Mouse (Mus musculus): ENCODE measurements around the gene Adamts3.

The Adamts3 gene

GRCm38 (mm10) chr5:89814552-89814951, 68.6 kb downstream of the Adamts3 start:
- no peak for DNase-seq

- no peak for DNase-seq
Observed at GRCm38 (mm10) chr5:89800181-89800816, 82.8 kb downstream of the Adamts3 start.

- no peak for DNase-seq
Observed at GRCm38 (mm10) chr5:89793706-89794105, 89.4 kb downstream of the Adamts3 start.

DNA sequence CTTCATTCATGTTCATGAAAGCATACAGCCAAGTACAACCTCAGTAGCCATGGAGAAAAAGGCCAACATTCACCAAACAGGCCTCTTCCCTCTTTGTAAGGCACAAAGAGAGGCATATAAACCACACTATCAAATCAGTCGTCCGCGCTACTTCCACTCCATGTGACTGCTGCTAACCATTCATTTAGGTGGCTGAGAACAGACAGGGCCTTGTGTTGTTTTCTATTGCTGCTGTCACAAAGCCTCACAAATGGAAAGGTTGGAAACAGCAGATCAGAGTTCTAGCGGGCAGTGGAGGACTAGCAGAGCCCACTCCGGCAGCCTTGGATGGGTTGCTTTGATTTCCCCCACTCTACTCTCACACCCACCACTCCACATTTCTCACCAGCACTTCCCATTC, 98.5 kb downstream of the Adamts3 start:
- DNase-seq: no peak

DNA sequence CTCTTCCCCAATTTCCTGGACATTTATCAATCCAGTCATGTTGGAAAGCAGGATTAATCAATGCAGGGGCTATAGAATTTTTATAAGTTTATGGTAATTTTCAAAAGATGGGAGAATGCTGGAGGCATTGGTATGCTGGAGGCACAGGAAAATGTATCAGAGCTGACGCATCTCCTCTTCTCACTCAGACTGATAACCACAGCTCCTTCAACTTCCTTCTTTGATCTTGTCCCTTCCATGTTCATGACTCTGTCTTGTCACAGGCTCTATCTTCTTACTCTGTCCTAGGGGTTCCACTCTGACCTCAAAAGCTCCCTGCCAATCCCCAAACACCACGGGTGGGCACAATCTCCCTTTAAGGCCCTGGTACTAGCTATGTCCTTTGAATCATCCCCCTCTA, 103.3 kb downstream of the Adamts3 start:
- DNase-seq: no peak

GRCm38 (mm10) chr5:89778610-89779009, 104.5 kb downstream of the Adamts3 start:
- no peak for DNase-seq

DNA sequence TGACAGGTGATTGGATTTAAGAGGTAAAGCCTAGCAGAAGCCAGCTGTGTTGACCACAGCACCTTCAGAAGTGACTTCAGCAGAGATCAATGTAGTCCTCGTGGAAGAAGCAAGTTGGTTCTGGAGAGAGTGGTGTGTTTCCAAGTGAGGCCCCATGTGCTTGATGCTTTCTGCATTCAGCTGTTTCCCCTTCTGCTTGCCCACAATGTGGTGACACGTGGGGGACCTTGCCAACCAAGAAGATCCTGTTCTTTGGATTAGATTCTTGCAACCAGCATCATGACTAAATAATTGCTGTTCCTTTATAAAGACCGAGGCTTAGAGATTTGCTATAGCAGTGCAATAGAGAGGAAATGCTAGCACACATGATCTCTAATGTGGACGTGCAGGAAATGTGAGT, 105.7 kb downstream of the Adamts3 start:
- DNase-seq: no peak

- DNase-seq: no peak
Observed at GRCm38 (mm10) chr5:89770655-89771355, 112.3 kb downstream of the Adamts3 start.

- DNase-seq: no peak
Observed at GRCm38 (mm10) chr5:89763189-89764187, 119.6 kb downstream of the Adamts3 start.

GRCm38 (mm10) chr5:89760368-89760767, 122.8 kb downstream of the Adamts3 start:
- DNase-seq: no peak

DNA sequence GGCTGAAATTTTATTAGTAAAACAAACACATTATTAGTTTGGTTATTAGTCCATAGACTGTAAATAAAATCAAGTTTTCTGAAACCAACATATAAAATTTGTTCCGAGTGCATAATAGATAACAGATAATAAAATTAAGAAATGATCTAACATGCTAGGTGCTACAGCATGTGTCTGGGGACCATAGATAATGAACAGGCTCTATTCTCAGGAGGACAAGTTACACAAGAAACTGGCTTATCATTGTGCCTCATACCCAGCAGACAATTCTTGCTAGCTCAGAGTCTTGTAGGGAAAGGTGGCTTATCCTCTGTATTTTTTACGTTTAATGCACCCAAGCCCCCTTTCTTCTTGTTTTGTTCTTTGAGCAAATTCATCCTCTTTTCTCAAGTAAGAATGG, 131.3 kb downstream of the Adamts3 start:
- DNase-seq: no peak

DNA sequence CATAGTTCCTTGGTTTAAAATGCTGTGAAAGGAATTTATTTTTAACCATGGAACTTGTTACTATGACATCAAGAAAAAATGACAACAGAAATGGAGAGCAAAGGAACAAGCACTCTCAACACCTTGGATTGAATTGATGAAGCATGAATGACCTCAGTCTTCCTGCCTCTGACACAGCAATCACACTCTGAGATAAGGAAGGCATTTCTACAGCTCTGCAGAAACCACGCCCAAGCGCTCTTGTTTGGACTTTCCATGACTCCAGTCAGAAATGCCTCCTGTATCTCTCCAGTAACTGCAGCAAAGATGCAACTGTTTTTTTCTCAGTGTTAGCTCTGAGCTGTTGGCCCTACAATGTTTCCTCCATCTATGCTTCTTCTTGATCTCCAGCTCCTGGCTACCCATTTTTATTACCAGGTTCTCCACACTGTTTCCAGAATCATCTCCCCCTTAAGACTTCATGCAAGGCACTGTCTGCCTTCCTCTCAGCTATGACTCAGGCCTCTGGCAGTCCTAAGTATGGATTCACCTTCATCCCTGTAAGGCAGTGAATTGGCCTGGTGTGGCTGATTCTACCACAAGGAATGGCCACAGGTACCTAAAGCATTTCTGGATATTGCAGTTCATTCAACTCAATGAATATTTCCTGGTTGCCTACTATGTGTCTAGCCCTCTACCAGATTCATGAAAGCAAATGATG, 134.8 kb downstream of the Adamts3 start:
- DNase-seq: peak; percentile 48

DNA sequence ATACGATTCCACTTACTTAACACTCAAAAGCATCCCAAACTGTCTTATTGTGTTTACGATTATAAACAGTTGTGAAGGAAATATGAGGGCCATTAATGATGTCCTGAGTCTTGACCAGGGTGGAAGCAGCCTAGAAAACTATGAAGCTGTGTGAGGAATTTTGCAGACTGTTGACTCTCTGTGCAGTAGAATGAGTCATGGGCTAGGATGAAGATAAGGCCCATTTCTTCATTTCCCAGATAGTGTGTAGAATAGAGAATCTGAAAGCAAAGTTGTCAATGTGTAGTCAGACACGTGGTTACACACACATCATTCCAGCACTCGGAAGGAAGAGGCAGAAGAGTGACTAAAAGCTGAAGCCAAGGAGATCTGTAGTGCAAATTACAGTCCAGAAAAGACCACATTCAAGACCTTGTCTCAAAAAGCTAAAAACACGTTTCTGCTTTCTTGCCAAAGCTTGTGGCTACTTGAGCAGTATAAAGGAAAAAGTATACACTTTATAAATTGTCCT, 135.9 kb downstream of the Adamts3 start:
- no peak for DNase-seq

DNA sequence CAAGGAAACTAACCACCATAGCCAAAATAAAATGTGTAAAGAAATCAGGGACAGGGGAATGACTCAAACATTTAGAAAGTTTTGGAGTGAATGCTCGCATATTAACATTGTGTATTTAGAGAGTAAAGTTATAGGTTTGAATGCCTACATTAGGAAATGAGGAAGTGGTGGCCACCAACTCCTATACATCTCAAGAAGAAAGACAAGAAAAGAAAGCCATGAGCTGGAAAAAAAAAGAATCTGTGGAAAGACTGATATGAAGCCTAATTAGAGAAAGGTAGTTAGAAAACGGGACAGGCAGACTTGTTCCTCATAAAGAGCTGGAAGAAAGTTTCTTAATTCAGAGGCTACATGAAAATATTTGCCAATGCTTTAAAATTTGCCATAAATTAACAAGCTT, 138.0 kb downstream of the Adamts3 start:
- no peak for DNase-seq

GRCm38 (mm10) chr5:89734759-89735158, 148.4 kb downstream of the Adamts3 start:
- no peak for DNase-seq

DNA sequence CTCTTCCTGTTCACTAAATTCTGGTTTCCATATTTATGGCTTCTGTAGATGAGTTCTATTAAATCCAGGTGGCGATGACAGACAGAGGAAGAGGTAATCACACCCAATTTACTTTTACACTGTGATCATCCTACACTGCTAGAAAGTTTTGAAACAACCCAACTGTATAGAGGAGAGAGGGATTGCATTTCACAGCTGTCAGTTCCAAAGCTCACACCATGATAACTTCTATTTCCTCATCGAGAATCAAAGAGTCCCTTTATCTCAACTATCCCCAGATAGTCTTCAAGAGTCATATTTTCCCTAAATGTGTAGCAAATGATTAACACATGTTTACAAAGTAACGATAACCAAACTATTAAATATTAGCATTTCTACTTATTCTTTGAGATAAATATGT, 152.7 kb downstream of the Adamts3 start:
- no peak for DNase-seq

- DNase-seq: no peak
Observed at GRCm38 (mm10) chr5:89728117-89728516, 155.0 kb downstream of the Adamts3 start.

- DNase-seq: no peak
Observed at GRCm38 (mm10) chr5:89727497-89728057, 155.6 kb downstream of the Adamts3 start.

- peak; percentile 8 for DNase-seq
Observed at GRCm38 (mm10) chr5:89714552-89714951, 168.6 kb downstream of the Adamts3 start.

GRCm38 (mm10) chr5:89711116-89711859, 171.8 kb downstream of the Adamts3 start:
- DNase-seq: no peak

GRCm38 (mm10) chr5:89709459-89709858, 173.7 kb downstream of the Adamts3 start:
- DNase-seq: no peak
